Mouse (Mus musculus): ENCODE measurements around the gene 2410015M20Rik. TPM values are rescaled to one million over a fixed set of nuclear protein-coding genes. Genes with fewer than 3 reads are reported as not detected.

2410015M20Rik gene
- total and polyA plus RNA-seq, 2 experiments = 201 to 214 TPM

DNA sequence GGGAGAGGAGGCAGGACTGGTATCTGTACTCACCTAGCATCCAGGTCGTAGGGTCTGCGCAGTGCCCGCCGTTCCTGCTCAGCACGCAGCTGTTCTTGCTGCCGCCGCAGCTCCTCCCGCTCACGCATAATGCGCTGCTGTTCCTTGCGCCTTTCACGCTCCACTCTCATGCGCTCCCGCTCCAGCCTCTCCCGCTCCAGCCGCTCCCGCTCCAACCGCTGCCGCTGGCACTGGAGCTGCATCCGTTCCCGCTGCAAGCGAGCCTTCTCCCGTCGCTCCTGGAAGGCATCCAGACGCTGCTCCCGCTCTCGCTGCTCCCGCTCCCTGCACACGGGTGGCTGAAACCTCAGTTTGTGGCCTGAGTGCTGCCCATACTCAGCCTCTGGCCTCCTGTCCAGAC, 43.3 kb downstream of the 2410015M20Rik start:
- H3K27ac ChIP-seq (replicated peaks; ENCODE audit: insufficient read depth, low read depth, low read length) = no peak overlapping the region
- H3K4me3 ChIP-seq (ENCODE audit: insufficient read depth, low read depth, low read length) = no peak overlapping the region
- no peaks in the 10 kb centered on the region for H3K79me2 ChIP-seq (ENCODE audit: control insufficient read depth, insufficient read depth, low read length)
- H3K36me3 ChIP-seq (ENCODE audit: control insufficient read depth, insufficient read depth, low read length) = peaks cover 69% of the 10 kb centered on the region
- H3K9ac ChIP-seq (ENCODE audit: low read depth, low read length) = no peak overlapping the region
- DNase-seq (ENCODE audit: extremely low read depth, low read depth, low spot score) = no peak
- TF ChIP-seq POLR2A (IDR thresholded peaks at IDR 0.05; ENCODE audit: extremely low read depth, insufficient read depth, low read length) = no peak
- TF ChIP-seq CTCF (IDR thresholded peaks at IDR 0.05; ENCODE audit: low read depth, low read length) = no peak
- no peaks in the 10 kb centered on the region for H3K27me3 ChIP-seq (ENCODE audit: control insufficient read depth, insufficient read depth, low read length)
- WGBS = 93% methylated on average over 29 of the region's 29 CpGs
- H3K4me1 ChIP-seq (ENCODE audit: control insufficient read depth, insufficient read depth, low read length) = no peaks in the 10 kb centered on the region

- H3K27me3 ChIP-seq (ENCODE audit: control insufficient read depth, insufficient read depth, low read length) = no peaks in the 10 kb centered on the region
- WGBS = 90% methylated on average over 2 of the region's 2 CpGs
- DNase-seq (ENCODE audit: extremely low read depth, low read depth, low spot score) = no peak
- H3K4me1 ChIP-seq (ENCODE audit: control insufficient read depth, insufficient read depth, low read length) = peaks cover 3% of the 10 kb centered on the region; the same call in 1 of the 2 replicates
- H3K9ac ChIP-seq (ENCODE audit: low read depth, low read length) = no peak overlapping the region
- TF ChIP-seq CTCF (IDR thresholded peaks at IDR 0.05; ENCODE audit: low read depth, low read length) (no peak), POLR2A (IDR thresholded peaks at IDR 0.05; ENCODE audit: extremely low read depth, insufficient read depth, low read length) (no peak)
- H3K4me3 ChIP-seq (ENCODE audit: insufficient read depth, low read depth, low read length) = no peak overlapping the region
- H3K36me3 ChIP-seq (ENCODE audit: control insufficient read depth, insufficient read depth, low read length) = peaks cover 40% of the 10 kb centered on the region
- no peak overlapping the region for H3K27ac ChIP-seq (replicated peaks; ENCODE audit: insufficient read depth, low read depth, low read length)
- no peaks in the 10 kb centered on the region for H3K79me2 ChIP-seq (ENCODE audit: control insufficient read depth, insufficient read depth, low read length)
Observed at GRCm38 (mm10) chr17:56561866-56562265, 47.7 kb downstream of the 2410015M20Rik start.

DNA sequence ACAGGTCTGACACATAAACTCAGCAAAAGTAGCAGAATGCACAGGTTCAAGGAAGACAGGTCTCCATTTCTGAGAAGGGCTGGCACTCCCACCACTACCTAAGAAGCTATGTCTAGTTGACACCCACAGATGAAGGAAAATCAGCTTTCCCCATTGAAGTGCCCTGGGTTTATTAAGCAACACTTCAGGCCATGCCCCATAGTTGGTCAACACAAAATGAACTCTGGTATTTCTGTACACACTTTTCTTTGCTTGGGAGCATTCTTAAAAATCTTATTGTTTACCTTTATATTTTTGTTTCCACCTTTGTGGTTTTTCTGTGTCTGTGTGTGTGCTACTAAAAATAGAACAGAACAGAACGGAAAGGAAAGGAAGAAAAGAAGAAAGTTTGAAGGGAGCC, 49.4 kb downstream of the 2410015M20Rik start:
- no peak for TF ChIP-seq POLR2A (IDR thresholded peaks at IDR 0.05; ENCODE audit: extremely low read depth, insufficient read depth, low read length)
- no peak for TF ChIP-seq CTCF (IDR thresholded peaks at IDR 0.05; ENCODE audit: low read depth, low read length)
- Histone ChIP-seq H3K27me3 (ENCODE audit: control insufficient read depth, insufficient read depth, low read length) (no peaks in the 10 kb centered on the region), H3K4me3 (ENCODE audit: insufficient read depth, low read depth, low read length) (no peak overlapping the region), H3K9ac (ENCODE audit: low read depth, low read length) (no peak overlapping the region), H3K27ac (replicated peaks; ENCODE audit: insufficient read depth, low read depth, low read length) (no peak overlapping the region), H3K79me2 (ENCODE audit: control insufficient read depth, insufficient read depth, low read length) (no peaks in the 10 kb centered on the region), H3K4me1 (ENCODE audit: control insufficient read depth, insufficient read depth, low read length) (peaks cover 3% of the 10 kb centered on the region; the same call in 1 of the 2 replicates), H3K36me3 (ENCODE audit: control insufficient read depth, insufficient read depth, low read length) (peaks cover 27% of the 10 kb centered on the region)
- peak; percentile 67 for DNase-seq (ENCODE audit: extremely low read depth, low read depth, low spot score)
- 32% methylated on average over 1 of the region's 1 CpGs for WGBS

DNA sequence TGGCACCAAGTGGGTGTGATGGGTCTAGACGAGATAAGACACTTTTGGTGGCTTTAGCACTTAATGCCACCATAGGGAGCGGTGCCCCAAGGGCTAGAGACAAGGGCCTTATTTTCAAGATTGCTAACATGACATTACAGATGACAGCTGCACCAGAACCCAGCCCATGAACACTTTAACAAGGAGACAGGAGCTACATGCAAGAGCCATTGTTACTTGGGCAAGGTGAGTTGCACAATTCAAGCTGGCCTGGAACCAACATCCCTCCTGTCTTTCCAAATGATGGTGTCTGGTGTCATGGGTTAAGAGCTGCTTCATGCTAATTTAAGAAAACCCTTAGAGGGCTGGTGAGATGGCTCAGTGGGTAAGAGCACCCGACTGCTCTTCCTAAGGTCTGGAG, 50.2 kb downstream of the 2410015M20Rik start:
- peaks cover 20% of the 10 kb centered on the region for H3K36me3 ChIP-seq (ENCODE audit: control insufficient read depth, insufficient read depth, low read length)
- 74% methylated on average over 3 of the region's 3 CpGs for WGBS
- no peaks in the 10 kb centered on the region for H3K79me2 ChIP-seq (ENCODE audit: control insufficient read depth, insufficient read depth, low read length)
- H3K9ac ChIP-seq (ENCODE audit: low read depth, low read length) = no peak overlapping the region
- H3K27me3 ChIP-seq (ENCODE audit: control insufficient read depth, insufficient read depth, low read length) = no peaks in the 10 kb centered on the region
- DNase-seq (ENCODE audit: extremely low read depth, low read depth, low spot score) = peak; percentile 79
- TF ChIP-seq POLR2A (IDR thresholded peaks at IDR 0.05; ENCODE audit: extremely low read depth, insufficient read depth, low read length) = no peak
- no peak for TF ChIP-seq CTCF (IDR thresholded peaks at IDR 0.05; ENCODE audit: low read depth, low read length)
- peaks cover 3% of the 10 kb centered on the region; the same call in 1 of the 2 replicates for H3K4me1 ChIP-seq (ENCODE audit: control insufficient read depth, insufficient read depth, low read length)
- no peak overlapping the region for H3K27ac ChIP-seq (replicated peaks; ENCODE audit: insufficient read depth, low read depth, low read length)
- H3K4me3 ChIP-seq (ENCODE audit: insufficient read depth, low read depth, low read length) = no peak overlapping the region

DNA sequence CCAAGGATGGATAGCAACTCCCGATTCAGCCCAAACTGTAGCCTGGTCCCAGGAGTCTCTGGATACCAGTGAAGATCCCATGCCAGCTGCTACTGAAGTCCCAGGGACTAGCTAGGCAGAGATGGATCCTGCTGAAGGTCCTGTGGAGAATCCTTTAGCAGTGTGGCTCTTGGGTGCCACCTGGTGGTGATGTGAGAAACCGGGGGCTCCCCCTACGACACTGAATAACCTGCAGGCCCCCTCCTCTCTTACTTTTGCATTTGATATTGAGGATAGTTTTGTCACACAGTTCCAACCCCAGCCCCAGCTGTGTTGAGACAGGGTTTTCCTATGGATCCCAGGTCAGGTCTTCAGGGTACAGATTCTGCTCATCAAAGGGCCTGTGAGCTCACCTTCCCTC, 51.1 kb downstream of the 2410015M20Rik start:
- no peaks in the 10 kb centered on the region for H3K79me2 ChIP-seq (ENCODE audit: control insufficient read depth, insufficient read depth, low read length)
- TF ChIP-seq CTCF (IDR thresholded peaks at IDR 0.05; ENCODE audit: low read depth, low read length) (peak; percentile 81), POLR2A (IDR thresholded peaks at IDR 0.05; ENCODE audit: extremely low read depth, insufficient read depth, low read length) (no peak)
- peaks cover 3% of the 10 kb centered on the region; the same call in 1 of the 2 replicates for H3K4me1 ChIP-seq (ENCODE audit: control insufficient read depth, insufficient read depth, low read length)
- H3K9ac ChIP-seq (ENCODE audit: low read depth, low read length) = no peak overlapping the region
- H3K36me3 ChIP-seq (ENCODE audit: control insufficient read depth, insufficient read depth, low read length) = peaks cover 11% of the 10 kb centered on the region
- 11% methylated on average over 3 of the region's 3 CpGs for WGBS
- no peak overlapping the region for H3K4me3 ChIP-seq (ENCODE audit: insufficient read depth, low read depth, low read length)
- no peak overlapping the region for H3K27ac ChIP-seq (replicated peaks; ENCODE audit: insufficient read depth, low read depth, low read length)
- no peak for DNase-seq (ENCODE audit: extremely low read depth, low read depth, low spot score)
- no peaks in the 10 kb centered on the region for H3K27me3 ChIP-seq (ENCODE audit: control insufficient read depth, insufficient read depth, low read length)

Other genes starting within 250 kb of the 2410015M20Rik start
- 4.4 and 6.0 TPM in 2 replicates for gene Ptprs, start 133.3 kb downstream of the 2410015M20Rik start, total RNA-seq (2014; rRNA removed)
- gene Ptprs, start 133.3 kb downstream of the 2410015M20Rik start, polyA plus RNA-seq (2012; rRNA removed) = 7.5 and 10.2 TPM in 2 replicates
- not detected in 2 replicates for gene Znrf4, start 97.3 kb downstream of the 2410015M20Rik start, total RNA-seq (2014; rRNA removed)
- not detected in 2 replicates for gene Znrf4, start 97.3 kb downstream of the 2410015M20Rik start, polyA plus RNA-seq (2012; rRNA removed)
- not detected in 2 replicates for gene Gm20219, start 55.4 kb downstream of the 2410015M20Rik start, total RNA-seq (2014; rRNA removed)
- gene Gm20219, start 55.4 kb downstream of the 2410015M20Rik start, polyA plus RNA-seq (2012; rRNA removed) = 0.14 and 0.31 TPM in 2 replicates
- gene Safb2, start 25.2 kb downstream of the 2410015M20Rik start, total RNA-seq (2014; rRNA removed) = 30.6 and 32.8 TPM in 2 replicates
- gene Safb2, start 25.2 kb downstream of the 2410015M20Rik start, polyA plus RNA-seq (2012; rRNA removed) = 41.7 and 62.3 TPM in 2 replicates
- 20.8 and 22.9 TPM in 2 replicates for gene Safb, start 24.9 kb downstream of the 2410015M20Rik start, total RNA-seq (2014; rRNA removed)
- gene Safb, start 24.9 kb downstream of the 2410015M20Rik start, polyA plus RNA-seq (2012; rRNA removed) = 36.6 and 56.2 TPM in 2 replicates
- 820 and 1,038 TPM in 2 replicates for gene Rpl36, start 3.6 kb upstream of the 2410015M20Rik start, total RNA-seq (2014; rRNA removed)
- 845 and 1,134 TPM in 2 replicates for gene Rpl36, start 3.6 kb upstream of the 2410015M20Rik start, polyA plus RNA-seq (2012; rRNA removed)
- gene Lonp1, start 17.1 kb upstream of the 2410015M20Rik start, total RNA-seq (2014; rRNA removed) = 81.0 and 89.5 TPM in 2 replicates
- 124 and 129 TPM in 2 replicates for gene Lonp1, start 17.1 kb upstream of the 2410015M20Rik start, polyA plus RNA-seq (2012; rRNA removed)
- gene Catsperd, start 18.4 kb upstream of the 2410015M20Rik start, total RNA-seq (2014; rRNA removed) = 1.0 and 1.1 TPM in 2 replicates
- 0.70 and 4.0 TPM in 2 replicates for gene Catsperd, start 18.4 kb upstream of the 2410015M20Rik start, polyA plus RNA-seq (2012; rRNA removed)
- 14.3 and 18.6 TPM in 2 replicates for gene Ranbp3, start 63.5 kb upstream of the 2410015M20Rik start, total RNA-seq (2014; rRNA removed)
- gene Ranbp3, start 63.5 kb upstream of the 2410015M20Rik start, polyA plus RNA-seq (2012; rRNA removed) = 36.2 and 38.7 TPM in 2 replicates
- gene Ndufa11, start 108.0 kb upstream of the 2410015M20Rik start, total RNA-seq (2014; rRNA removed) = 110 and 146 TPM in 2 replicates
- 462 and 466 TPM in 2 replicates for gene Ndufa11, start 108.0 kb upstream of the 2410015M20Rik start, polyA plus RNA-seq (2012; rRNA removed)
- gene Vmac, start 108.3 kb upstream of the 2410015M20Rik start, total RNA-seq (2014; rRNA removed) = 8.9 and 10.7 TPM in 2 replicates
- gene Vmac, start 108.3 kb upstream of the 2410015M20Rik start, polyA plus RNA-seq (2012; rRNA removed) = 12.3 and 15.2 TPM in 2 replicates
- 0.83 and 1.3 TPM in 2 replicates for gene Nrtn, start 147.8 kb upstream of the 2410015M20Rik start, total RNA-seq (2014; rRNA removed)
- 1.9 and 3.6 TPM in 2 replicates for gene Nrtn, start 147.8 kb upstream of the 2410015M20Rik start, polyA plus RNA-seq (2012; rRNA removed)
- gene Dus3l, start 155.0 kb upstream of the 2410015M20Rik start, total RNA-seq (2014; rRNA removed) = 7.2 and 11.9 TPM in 2 replicates
- 19.7 and 25.7 TPM in 2 replicates for gene Dus3l, start 155.0 kb upstream of the 2410015M20Rik start, polyA plus RNA-seq (2012; rRNA removed)
- gene Prr22, start 160.5 kb upstream of the 2410015M20Rik start, total RNA-seq (2014; rRNA removed) = 0.18 TPM in 1 of 2 replicates, not detected in the other
- gene Prr22, start 160.5 kb upstream of the 2410015M20Rik start, polyA plus RNA-seq (2012; rRNA removed) = 0.85 and 1.5 TPM in 2 replicates
- 0.18 and 0.54 TPM in 2 replicates for gene Rfx2, start 221.2 kb upstream of the 2410015M20Rik start, total RNA-seq (2014; rRNA removed)
- 0.87 and 1.0 TPM in 2 replicates for gene Rfx2, start 221.2 kb upstream of the 2410015M20Rik start, polyA plus RNA-seq (2012; rRNA removed)